Mouse (Mus musculus): Measurements from ENCODE around the gene Acp5. TPM values are rescaled to one million over a fixed set of nuclear protein-coding genes. Genes with fewer than 3 reads are reported as not detected.
"Not testable (repeated sequence)": the region's sequence is repeated elsewhere in the genome, so short reads cannot be mapped to it uniquely, and the experiment has no call there.

Acp5 gene
- polyA plus RNA-seq, 1 experiment from 2014 or later: 8.3 TPM

DNA sequence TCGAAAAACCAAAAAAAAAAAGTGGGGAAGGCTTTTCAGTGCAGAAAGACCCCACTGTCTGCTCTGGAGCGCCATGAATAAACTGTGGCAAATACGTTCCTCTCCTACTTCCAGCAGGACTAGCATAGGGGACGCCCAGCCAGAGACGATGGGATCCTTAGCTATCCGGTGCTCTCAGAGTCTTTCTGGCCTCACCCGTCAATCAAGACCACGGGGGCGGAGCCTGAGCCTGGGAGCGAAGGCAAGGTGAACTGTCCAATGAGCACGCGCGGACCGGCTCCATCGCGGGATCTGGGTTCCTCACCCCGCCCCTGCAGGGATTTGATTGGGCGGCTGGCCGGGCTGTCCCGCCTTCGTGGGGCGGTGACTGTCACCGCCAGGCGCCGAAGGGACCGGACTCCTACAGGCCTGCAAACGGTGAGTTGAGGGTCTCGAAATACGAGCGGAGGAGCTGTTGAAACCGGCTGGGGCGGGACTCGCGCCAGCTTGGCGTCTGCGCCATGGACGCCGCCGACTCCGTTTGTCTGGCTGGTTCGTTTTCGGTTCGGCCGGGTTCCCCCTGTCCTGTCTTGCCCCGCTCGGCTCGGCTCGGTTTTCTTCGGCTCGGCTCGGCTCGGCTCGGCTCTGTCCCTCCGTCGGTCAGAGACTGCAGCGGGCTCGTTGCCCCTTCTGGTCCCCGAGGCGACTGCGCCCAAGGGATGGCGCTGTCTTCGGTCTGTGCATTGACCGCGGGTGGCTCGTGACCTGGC, 21.2 kb upstream of the Acp5 start, which contains the start of gene Pigyl:
Gene Pigyl (plus strand): TSS at position 350 of the 749 bp plus-strand sequence.
- peak; percentile 99 for ATAC-seq (ENCODE audit: low FRiP score)
- H3K4me1 ChIP-seq: peaks cover 9% of the 10 kb centered on the region
- peaks cover 10% of the 10 kb centered on the region; the same call in 1 of the 2 replicates for H3K36me3 ChIP-seq
- no peaks in the 10 kb centered on the region; the same call in 1 of the 2 replicates for H3K27me3 ChIP-seq
- WGBS: under 1% methylated on average over 58 of the region's 65 CpGs
- peak within 1 kb of the TSS; percentile 68 for H3K4me3 ChIP-seq
- no peaks in the 10 kb centered on the region for H3K9me3 ChIP-seq (replicated peaks)
- H3K27ac ChIP-seq: peak within 1 kb of the TSS; percentile 92
- peak within 1 kb of the TSS; percentile 76 for H3K4me2 ChIP-seq (replicated peaks)
- peak within 1 kb of the TSS; percentile 83 for H3K9ac ChIP-seq

DNA sequence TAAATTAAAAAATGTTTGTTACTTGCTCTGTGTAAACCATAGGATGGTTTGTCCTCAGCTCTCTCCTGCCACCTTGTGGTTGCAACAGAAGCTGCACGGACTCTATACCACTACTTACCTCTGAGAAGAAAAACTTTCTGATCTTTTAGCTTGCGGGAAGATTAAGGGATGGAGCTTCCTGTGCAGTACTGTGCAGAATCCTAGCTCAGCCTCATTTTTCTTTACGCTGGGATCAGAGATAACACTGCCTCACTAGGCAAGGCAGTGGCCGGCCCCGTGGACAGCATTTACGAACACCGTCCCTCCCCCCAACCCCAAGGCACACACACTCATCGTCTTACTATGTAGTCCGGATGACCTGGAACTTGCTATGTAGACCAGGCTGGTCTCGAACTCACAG, 20.1 kb upstream of the Acp5 start:
- peaks cover 10% of the 10 kb centered on the region; the same call in 1 of the 2 replicates for H3K36me3 ChIP-seq
- H3K4me2 ChIP-seq (replicated peaks): 0 out of 2 replicates have a peak overlapping the region, but pooled peaks have one; percentile 2
- WGBS: 25% methylated on average over 10 of the region's 10 CpGs
- H3K4me1 ChIP-seq: peaks cover 9% of the 10 kb centered on the region
- H3K27me3 ChIP-seq: no peaks in the 10 kb centered on the region; the same call in 1 of the 2 replicates
- no peaks in the 10 kb centered on the region for H3K9me3 ChIP-seq (replicated peaks)
- ATAC-seq (ENCODE audit: low FRiP score): no peak
- no peak overlapping the region for H3K4me3 ChIP-seq
- no peak overlapping the region for H3K27ac ChIP-seq
- H3K9ac ChIP-seq: no peak overlapping the region

DNA sequence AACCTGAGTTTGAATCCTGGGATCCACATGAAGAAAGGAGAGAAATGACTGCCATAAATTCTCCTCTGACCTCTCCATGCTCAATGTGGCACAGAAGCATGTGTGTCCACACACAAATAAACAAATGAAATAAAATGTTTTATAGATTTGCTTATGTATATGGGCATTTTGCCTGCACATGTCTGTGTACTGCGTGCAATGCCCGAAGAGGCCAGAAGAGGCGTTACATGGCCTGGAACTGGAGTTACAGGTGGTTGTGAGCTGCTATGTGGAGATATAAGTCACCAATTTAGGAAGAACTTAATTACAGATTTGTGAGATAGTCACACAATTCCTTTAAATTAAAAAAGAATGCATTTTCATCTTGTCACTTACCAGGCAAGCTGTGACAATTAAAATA, 18.3 kb upstream of the Acp5 start:
- Histone ChIP-seq H3K4me3 (no peak overlapping the region), H3K4me1 (peaks cover 9% of the 10 kb centered on the region), H3K27me3 (no peaks in the 10 kb centered on the region; the same call in 1 of the 2 replicates), H3K4me2 (replicated peaks) (no peak overlapping the region), H3K36me3 (peaks cover 8% of the 10 kb centered on the region; the same call in 1 of the 2 replicates), H3K9ac (no peak overlapping the region), H3K27ac (no peak overlapping the region), H3K9me3 (replicated peaks) (peaks cover 3% of the 10 kb centered on the region; the same call in 1 of the 2 replicates)
- ATAC-seq (ENCODE audit: low FRiP score): no peak
- 90% methylated on average over 3 of the region's 3 CpGs for WGBS

DNA sequence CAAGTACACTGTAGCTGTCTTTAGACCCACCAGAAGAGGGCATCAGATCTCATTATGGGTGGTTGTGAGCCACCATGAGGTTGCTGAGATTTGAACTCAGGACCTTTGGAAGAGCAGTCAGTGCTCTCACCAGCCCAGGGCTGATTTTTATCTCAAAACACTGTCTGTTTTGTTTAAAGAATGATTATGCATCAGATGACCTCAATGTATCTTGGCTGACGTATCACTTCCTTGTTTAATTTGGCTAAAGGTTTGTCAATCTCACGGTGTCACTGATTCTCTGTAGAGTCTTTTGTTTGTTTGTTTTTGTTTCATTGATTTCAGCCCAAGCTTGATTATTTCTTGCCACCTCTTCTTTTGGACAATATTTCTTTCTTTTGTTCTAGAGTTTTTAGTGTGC, 15.4 kb upstream of the Acp5 start:
- no peak overlapping the region for H3K27ac ChIP-seq
- WGBS: 88% methylated on average over 2 of the region's 2 CpGs
- no peak overlapping the region for H3K4me3 ChIP-seq
- H3K9me3 ChIP-seq (replicated peaks): peaks cover 6% of the 10 kb centered on the region
- no peaks in the 10 kb centered on the region for H3K36me3 ChIP-seq
- no peak overlapping the region for H3K9ac ChIP-seq
- ATAC-seq (ENCODE audit: low FRiP score): no peak
- no peaks in the 10 kb centered on the region for H3K27me3 ChIP-seq
- H3K4me2 ChIP-seq (replicated peaks): no peak overlapping the region
- H3K4me1 ChIP-seq: no peaks in the 10 kb centered on the region

DNA sequence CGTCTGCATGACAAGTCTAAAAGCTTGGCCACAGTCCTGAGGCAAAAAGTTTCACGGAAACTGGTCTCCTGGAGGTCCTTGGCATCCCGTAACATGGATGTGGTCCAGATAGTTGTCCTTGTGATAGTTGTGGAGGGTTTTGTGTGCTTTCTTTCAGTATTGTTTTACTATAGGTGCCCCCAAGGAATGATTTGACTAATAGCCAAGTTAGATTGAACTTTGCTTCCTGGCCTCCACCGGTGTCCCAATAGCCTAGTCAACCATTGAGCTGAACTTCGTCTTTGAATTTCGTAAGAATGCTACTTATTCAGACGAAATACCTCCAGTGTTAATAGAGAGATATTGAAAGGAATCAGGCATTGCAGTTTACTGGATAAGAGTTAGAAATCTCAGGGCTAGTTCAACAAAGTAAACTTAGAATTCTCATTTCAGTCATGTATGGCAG, 14.8 kb upstream of the Acp5 start:
- not testable (repeated sequence) for H3K4me3 ChIP-seq; H3K4me1 ChIP-seq; H3K27ac ChIP-seq; H3K27me3 ChIP-seq; H3K36me3 ChIP-seq; H3K9me3 ChIP-seq (replicated peaks); H3K4me2 ChIP-seq (replicated peaks); ATAC-seq (ENCODE audit: low FRiP score); H3K9ac ChIP-seq
- 86% methylated on average over 7 of the region's 7 CpGs for WGBS

DNA sequence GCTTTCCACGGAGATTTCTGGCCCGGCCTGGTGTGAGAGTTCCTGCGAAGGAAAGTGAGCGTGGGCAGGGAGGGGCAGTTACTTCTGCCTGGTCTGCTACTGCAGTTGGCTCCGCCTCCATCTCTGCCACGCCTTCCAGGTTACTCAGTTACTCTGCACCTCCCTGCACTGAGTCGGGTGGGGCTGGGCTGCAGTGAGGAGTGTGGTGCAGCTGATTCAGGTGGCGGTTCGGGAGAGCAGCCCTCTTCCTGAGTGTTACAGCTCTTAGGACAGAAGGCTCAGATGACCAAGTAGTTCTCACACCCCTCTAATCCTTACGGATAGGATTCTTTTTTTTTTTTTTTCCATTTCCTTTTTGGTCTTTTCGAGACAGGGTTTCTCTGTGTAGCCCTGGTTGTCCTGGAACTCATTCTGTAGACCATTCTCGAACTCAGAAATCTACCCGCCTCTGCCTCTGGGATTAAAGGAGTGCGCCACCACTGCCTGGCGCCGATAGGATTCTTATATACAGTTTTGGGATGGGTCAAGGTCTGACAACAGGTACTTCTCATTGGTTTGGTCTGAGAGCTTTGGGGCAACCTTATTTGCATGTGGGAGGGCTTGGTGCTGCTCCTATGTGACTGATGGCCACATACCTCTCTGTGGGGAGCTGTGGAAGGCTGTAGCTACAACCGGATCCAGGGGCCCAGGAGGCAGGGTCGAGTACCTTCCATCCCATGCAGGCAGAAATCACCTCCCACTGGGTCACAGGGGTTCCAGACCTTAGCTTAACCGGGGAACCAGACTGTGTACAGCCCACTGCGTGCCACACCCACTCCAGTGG, 14.1 kb upstream of the Acp5 start:
- Histone ChIP-seq H3K27me3 (no peaks in the 10 kb centered on the region), H3K4me1 (no peaks in the 10 kb centered on the region), H3K9ac (no peak overlapping the region), H3K4me3 (no peak overlapping the region), H3K9me3 (replicated peaks) (peaks cover 6% of the 10 kb centered on the region), H3K4me2 (replicated peaks) (no peak overlapping the region), H3K36me3 (no peaks in the 10 kb centered on the region), H3K27ac (no peak overlapping the region)
- 78% methylated on average over 20 of the region's 20 CpGs for WGBS
- ATAC-seq (ENCODE audit: low FRiP score): no peak

DNA sequence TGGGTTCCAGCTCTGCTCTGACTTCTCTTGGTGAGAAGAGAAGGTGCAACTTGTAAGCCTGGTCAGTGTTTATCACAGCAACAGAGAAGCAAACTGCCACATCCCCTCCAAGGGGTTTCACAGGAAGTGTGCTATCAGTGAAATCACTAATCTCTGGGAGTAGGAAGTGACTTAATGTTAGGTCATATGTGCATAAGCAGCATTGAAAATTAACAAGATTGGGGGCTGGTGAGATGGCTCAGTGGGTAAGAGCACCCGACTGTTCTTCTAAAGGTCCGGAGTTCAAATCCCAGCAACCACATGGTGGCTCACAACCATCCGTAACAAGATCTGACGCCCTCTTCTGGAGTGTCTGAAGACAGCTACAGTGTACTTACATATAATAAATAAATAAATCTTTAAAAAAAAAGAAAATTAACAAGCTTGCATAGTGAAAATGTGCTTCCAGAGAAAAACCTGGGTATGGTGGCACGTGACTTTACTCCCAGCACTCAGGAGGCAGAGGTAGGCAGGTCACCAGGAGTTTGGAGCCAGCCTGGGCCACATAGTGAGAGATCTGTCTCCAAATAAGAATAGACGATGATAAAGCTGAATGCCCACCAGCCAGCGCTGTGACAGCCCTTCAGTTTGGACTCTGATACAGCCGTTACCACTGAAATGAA, 8.9 kb upstream of the Acp5 start:
- Histone ChIP-seq H3K36me3 (no peaks in the 10 kb centered on the region), H3K27me3 (no peaks in the 10 kb centered on the region), H3K4me2 (replicated peaks) (no peak overlapping the region), H3K9ac (no peak overlapping the region), H3K4me3 (no peak overlapping the region), H3K9me3 (replicated peaks) (peaks cover 5% of the 10 kb centered on the region), H3K27ac (no peak overlapping the region), H3K4me1 (no peaks in the 10 kb centered on the region)
- 81% methylated on average over 8 of the region's 8 CpGs for WGBS
- ATAC-seq (ENCODE audit: low FRiP score): no peak

DNA sequence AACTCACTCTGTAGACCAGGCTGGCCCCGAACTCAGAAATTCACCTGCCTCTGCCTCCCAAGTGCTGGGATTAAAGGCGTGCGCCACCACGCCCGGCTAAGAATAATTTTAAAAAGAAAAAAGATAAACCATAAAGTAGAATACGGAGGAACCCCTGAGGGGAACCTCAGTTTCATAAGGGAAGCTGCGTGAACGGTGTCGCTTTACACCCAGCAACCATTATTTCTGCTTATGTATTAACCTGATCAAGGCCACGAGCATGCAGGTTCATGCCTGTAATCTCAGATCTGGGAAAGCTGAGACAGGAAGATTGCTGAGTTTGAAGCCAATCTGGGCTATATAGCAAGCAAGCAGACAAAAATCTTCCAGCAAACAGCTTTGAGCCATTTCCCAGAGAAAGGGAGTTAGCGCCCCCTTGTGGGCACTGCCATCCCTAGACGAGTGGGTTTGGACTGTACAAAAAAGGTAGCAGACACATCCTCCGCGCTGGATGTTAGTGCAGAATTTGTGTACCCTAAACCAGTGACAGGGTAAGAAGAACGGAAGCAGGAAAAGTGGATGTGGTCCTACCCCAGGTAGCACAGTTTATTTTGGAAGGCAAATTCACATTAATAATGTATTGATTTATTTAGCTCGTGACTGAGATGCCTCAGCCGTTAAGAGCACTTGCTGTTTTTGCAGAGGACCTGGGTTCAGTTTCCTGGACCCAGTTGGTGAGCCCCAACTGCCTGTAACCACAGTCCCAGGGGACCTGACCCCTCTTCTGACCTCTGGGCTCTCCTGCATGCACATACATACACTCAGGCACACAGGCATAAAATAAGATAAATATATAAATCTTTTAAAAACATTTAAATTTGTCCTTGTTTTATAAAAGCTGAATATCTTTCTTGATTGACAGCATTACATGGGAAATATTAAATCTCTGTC, 7.9 kb upstream of the Acp5 start:
- Histone ChIP-seq H3K4me1 (no peaks in the 10 kb centered on the region), H3K9me3 (replicated peaks) (peaks cover 3% of the 10 kb centered on the region; the same call in 1 of the 2 replicates), H3K36me3 (no peaks in the 10 kb centered on the region), H3K27me3 (no peaks in the 10 kb centered on the region), H3K4me3 (no peak overlapping the region), H3K27ac (no peak overlapping the region), H3K9ac (no peak overlapping the region), H3K4me2 (replicated peaks) (no peak overlapping the region)
- 57% methylated on average over 17 of the region's 17 CpGs for WGBS
- ATAC-seq (ENCODE audit: low FRiP score): peak; percentile 54; the same call in 1 of the 2 replicates

DNA sequence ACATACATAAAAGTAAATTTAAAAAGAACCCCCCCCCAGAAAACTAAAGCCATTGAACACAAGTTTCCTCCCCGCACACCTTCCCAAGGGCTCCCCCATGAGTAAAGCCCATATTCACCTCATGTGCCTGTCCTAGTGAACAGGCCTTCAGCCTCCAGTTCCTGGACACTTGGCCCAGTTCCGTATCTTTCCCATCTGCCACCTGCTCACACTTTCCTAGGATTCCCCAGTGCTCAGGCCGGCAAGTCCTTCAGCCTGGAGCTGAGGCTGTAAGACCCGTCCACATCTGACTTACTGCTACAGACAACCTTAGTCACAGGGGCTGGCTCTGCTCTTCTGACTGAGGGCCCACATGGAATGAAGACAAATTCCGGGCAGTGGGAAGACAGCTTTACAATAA, 4.2 kb upstream of the Acp5 start:
- Histone ChIP-seq H3K36me3 (no peaks in the 10 kb centered on the region), H3K27ac (no peak overlapping the region), H3K27me3 (peaks cover 14% of the 10 kb centered on the region), H3K4me1 (peaks cover 5% of the 10 kb centered on the region), H3K4me3 (no peak overlapping the region), H3K9ac (no peak overlapping the region), H3K4me2 (replicated peaks) (no peak overlapping the region), H3K9me3 (replicated peaks) (no peaks in the 10 kb centered on the region)
- no peak for ATAC-seq (ENCODE audit: low FRiP score)
- WGBS: 89% methylated on average over 5 of the region's 5 CpGs

DNA sequence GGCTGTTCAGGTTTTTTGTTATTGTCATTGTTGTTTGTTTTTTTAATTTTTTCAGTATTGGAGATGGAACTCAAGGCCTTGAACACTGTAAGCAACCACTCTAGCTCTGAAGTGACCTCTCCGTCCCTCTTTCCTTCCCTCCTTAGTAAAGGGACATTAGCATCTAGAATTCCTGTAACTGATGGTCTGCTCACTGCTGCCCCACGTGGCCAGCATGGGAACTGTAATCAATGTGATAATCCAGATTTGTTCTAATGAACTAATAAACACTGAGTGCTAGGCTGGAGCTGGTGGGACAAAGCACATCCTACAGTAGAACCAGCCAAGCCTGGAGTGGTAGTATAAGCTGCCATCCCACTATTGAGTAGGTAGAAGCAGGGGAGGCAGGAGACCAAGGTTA, 3.0 kb upstream of the Acp5 start:
- ATAC-seq (ENCODE audit: low FRiP score): no peak
- H3K4me3 ChIP-seq: no peak overlapping the region
- no peaks in the 10 kb centered on the region for H3K36me3 ChIP-seq
- no peak overlapping the region for H3K4me2 ChIP-seq (replicated peaks)
- peaks cover 5% of the 10 kb centered on the region for H3K4me1 ChIP-seq
- 29% methylated on average over 2 of the region's 2 CpGs for WGBS
- H3K9ac ChIP-seq: no peak overlapping the region
- no peaks in the 10 kb centered on the region for H3K9me3 ChIP-seq (replicated peaks)
- H3K27me3 ChIP-seq: peaks cover 15% of the 10 kb centered on the region
- H3K27ac ChIP-seq: no peak overlapping the region

DNA sequence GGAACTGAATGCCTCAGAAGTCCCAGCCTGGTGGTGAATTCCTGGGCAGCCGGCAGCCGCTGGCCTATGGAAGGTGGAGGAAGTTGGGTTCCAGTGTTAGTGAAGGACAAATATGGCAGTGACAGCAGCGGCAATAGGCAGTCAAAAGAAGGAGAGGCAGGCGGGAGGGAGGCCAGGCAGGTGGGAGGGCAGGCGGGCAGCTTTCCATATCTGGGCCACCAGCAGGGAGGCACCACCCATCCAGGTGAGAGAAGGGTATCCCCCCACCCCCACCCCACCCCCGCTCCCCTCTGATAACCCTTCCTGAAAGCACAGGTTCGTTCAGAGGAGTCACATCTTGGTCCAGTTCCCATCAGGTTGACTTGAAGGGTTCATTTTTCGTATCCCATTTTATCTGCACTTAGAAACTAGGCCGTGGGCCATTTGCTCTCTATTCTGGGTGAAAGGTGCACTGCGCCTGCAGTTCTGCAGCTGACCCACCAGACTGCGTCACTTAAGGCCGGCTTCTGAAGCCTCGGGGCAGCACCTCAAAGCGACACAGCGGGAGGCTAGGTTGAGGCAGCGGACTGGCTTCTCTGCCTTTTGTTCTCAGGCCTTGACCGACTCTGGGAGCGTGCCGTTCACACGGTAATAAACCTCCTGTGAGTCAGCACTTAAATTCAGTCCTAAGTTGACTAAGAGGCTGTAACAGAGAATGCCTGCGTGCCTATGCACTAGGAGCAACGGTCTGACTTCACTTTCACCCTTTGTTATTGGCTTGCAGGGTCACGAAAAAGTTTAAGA, 1.4 kb upstream of the Acp5 start:
- Histone ChIP-seq H3K27me3 (peaks cover 30% of the 10 kb centered on the region), H3K9ac (0 out of 2 replicates have a peak overlapping the region, but pooled peaks have one; percentile 8), H3K27ac (no peak overlapping the region), H3K4me3 (no peak overlapping the region), H3K36me3 (no peaks in the 10 kb centered on the region), H3K4me2 (replicated peaks) (no peak overlapping the region), H3K4me1 (peaks cover 5% of the 10 kb centered on the region), H3K9me3 (replicated peaks) (no peaks in the 10 kb centered on the region)
- ATAC-seq (ENCODE audit: low FRiP score): no peak
- whole genome bisulfite sequencing: 8% methylated on average over 21 of the region's 23 CpGs
